Mouse (Mus musculus) liver, embryonic 14.5 days (tissue): ENCODE measurements around the gene Aph1a.

Experiments
- CTCF ChIP-seq: IDR thresholded peaks from 2 replicates; pipeline ENCODE4 v1.5.1; 2016; ENCODE audit warnings: antibody characterized with exemption, low read depth, control low read depth
- EP300 ChIP-seq: IDR thresholded peaks from 2 replicates; pipeline ENCODE4 v1.6.1; 2016; ENCODE audit warnings: antibody characterized with exemption, low read depth

- TF ChIP-seq EP300 (no peak), CTCF (no peak)
Measured at GRCm38 (mm10) chr3:95881979-95882815, 11.6 kb upstream of the Aph1a start, which contains the start of gene Ciart.
